Mouse (Mus musculus) layer of hippocampus, postnatal 14 days (tissue): ENCODE data around the gene Cmtm7. TPM values are rescaled to one million over a fixed set of nuclear protein-coding genes. Genes with fewer than 3 reads are reported as not detected.
"Not testable (repeated sequence)": the region's sequence is repeated elsewhere in the genome, so short reads cannot be mapped to it uniquely, and the experiment has no call there.

Experiments used
- DNase-seq, 2 experiments: peaks; one replicate each; pipeline ENCODE4 v3.0.0; 2021 to 2022; ENCODE audit warnings: low spot score in 2 of 2, mixed read lengths in 1 of 2
- total RNA-seq, 2 experiments: library from RNA; stranded (reverse); gene quantifications; 2 replicates each; pipeline ENCODE4 v1.2.3; 2021

Cmtm7 gene
- total RNA-seq, 2 experiments from 2014 or later, result 7.4 to 8.3 TPM

- DNase-seq, result no peak
Measured at GRCm38 (mm10) chr9:114729911-114730805, 51.5 kb downstream of the Cmtm7 start.

- DNase-seq, result not testable (repeated sequence)
Measured at GRCm38 (mm10) chr9:114728432-114728831, 53.2 kb downstream of the Cmtm7 start.

- DNase-seq, result peak in 1 of 2 experiments; percentile 50
Measured at GRCm38 (mm10) chr9:114727315-114727714, 54.3 kb downstream of the Cmtm7 start.

- DNase-seq, result no peak
Measured at GRCm38 (mm10) chr9:114716677-114717331, 64.9 kb downstream of the Cmtm7 start.

- DNase-seq, result no peak
Measured at GRCm38 (mm10) chr9:114713481-114713880, 68.2 kb downstream of the Cmtm7 start.

GRCm38 (mm10) chr9:114710345-114710744 lies 71.3 kb downstream of the Cmtm7 start:
- no peak for DNase-seq

- no peak for DNase-seq
Measured at GRCm38 (mm10) chr9:114707805-114708204, 73.9 kb downstream of the Cmtm7 start.

Other genes starting within 250 kb of the Cmtm7 start
- gene Trim71, start 217.5 kb downstream of the Cmtm7 start, total RNA-seq, result under 1 TPM; 0.50 to 0.69 TPM
- gene Cnot10, start 141.7 kb downstream of the Cmtm7 start, total RNA-seq, result 10 to 100 TPM; 43.8 to 58.2 TPM
- 100 to 1,000 TPM in 1 of 2 experiments, 10 to 100 TPM in 1; 98.6 to 107 TPM for gene Dync1li1, start 93.1 kb downstream of the Cmtm7 start, total RNA-seq
- gene Cmtm6, start 50.7 kb downstream of the Cmtm7 start, total RNA-seq, result 10 to 100 TPM; 25.9 to 28.1 TPM
- gene Cmtm8, start 62.3 kb upstream of the Cmtm7 start, total RNA-seq, result 1 to 10 TPM; 3.7 to 3.8 TPM
- 10 to 100 TPM; 76.8 to 81.1 TPM for gene Gpd1l, start 152.1 kb upstream of the Cmtm7 start, total RNA-seq
- gene Osbpl10, start 196.7 kb upstream of the Cmtm7 start, total RNA-seq, result 10 to 100 TPM; 17.1 to 19.7 TPM
- 10 to 100 TPM; 19.4 to 27.4 TPM for gene Rps27rt, start 200.9 kb upstream of the Cmtm7 start, total RNA-seq